Mouse (Mus musculus) embryo, embryonic 11.5 days (tissue): ENCODE results near the gene Tyw5.

Experiments used
- DNase-seq: peaks from one replicate; pipeline ENCODE4 v3.0.0-alpha.2; 2012; ENCODE audit warnings: low read depth, low spot score

Gene Tyw5

DNA sequence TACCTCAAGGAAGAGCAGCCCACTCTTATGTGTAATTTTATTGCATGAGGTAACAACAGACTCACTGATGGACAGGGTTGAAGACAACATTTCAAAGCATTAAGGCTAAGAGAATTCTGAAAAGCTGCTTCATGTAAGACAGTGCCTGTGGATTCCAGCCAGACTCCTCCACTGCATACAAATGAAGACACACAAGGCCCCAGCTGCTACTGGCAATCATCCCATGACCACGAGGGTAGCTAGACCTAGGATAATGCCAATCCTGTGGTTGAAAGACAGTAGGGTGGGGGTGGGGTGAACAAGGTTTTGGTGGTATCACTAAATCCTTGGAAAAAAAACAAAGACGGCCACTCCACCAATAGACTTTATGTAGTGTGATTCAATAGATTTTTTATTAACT lies 19.0 kb downstream of the Tyw5 start:
- DNase-seq = no peak

DNA sequence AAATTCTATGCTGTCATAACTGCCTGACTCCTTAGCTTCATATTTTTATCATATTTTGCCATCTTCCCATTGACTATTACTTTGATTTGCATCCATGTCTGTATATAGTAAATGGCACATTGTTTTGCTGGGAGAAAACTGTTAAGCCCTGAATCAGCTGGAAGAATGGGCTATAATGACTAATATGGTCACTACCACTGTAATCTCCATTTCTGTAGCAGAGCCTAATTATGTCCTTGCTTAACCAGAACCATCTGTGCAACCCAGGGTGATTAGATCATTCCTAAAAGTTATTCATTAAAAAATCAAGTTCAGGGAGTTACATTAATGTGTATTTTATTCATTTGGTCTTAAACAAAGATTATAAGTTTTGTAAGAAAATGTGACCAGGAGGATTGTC lies 20.4 kb downstream of the Tyw5 start:
- DNase-seq = no peak

DNA sequence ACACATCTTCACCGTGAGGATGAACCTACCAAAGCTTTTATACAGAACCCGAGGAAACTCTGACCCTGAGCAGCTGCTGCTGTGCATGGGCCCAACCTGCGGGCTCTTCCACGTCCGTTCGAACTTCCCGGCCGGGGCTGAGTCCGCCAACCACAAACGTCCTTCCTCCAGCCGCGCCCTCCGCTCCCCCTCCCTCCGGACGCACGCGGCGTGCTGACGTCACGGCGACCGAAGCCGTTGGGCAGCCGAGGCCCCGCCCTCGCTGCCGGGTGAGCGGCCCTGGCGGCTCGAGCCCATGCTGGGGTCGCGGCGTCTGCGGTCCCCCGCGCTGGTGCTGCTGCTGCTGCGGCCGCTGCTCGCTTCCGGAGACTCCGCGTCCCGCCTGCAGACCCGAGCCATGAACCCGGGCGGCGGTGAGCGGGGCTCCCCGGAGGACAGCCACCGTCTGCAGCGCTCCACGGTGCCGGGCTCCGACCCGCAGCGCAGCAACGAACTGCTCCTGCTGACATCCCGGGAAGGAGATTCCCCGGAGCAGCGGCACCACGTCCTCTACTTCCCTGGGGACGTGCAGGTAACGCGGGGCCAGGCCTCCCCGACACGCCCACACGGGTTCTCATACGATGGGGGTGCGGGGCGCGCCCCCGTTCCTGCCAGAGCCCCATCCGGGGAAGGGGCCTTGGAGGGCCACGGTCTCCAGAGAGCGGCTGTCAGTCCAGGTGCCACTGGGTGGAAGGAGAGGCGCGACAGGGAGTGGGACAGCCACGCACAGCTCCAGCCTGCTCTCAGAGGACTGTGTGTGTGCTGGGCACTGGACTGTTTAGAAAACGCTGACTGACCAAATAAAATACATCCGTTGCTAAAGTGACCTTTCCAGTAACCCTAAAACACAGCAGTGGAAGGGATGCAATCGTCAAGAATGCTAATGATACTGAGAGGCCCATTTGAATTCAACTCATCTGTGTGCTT lies 29.2 kb downstream of the Tyw5 start, which contains the start of gene 1700066M21Rik:
1700066M21Rik (plus strand) TSS at position 245 of the 966 bp plus-strand sequence.
- peak; percentile 92 for DNase-seq

DNA sequence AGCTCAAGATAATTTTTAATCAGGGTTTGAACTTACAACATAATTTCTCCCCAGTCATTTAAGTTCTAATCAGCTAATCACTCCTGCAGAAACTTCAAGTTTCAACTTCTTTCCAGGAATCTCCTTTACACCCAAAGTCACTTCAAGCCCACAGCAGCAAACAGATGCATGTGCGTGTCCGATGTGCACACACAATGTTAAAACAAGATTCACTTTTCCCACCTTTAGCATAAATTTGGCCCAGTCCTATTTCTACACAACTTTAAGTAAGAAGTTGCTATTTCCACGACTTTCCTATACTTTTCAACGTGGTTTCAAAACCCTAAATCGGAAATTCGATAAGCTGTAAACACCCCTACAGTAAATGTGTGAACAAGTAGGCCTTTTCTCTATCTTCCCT lies 30.1 kb downstream of the Tyw5 start:
- no peak for DNase-seq

DNA sequence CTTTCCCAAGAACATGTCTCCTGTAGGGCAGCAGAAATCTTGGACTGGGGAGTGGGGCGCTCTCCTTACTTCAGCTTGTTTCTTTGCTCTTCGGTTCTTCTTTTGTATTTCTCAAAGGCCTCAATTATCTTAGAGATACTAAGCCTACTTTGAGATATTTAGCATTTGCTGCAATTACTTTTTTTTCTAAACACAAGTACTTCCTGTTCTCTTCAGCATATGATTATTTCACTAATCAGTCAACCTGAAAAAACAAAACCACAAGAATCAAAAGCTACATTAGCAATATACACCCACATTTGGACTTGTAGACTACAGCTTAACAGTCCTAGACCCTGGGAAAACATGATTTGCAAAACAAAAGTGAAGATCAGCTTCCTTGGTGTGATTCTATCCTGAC lies 31.6 kb downstream of the Tyw5 start:
- DNase-seq = no peak

DNA sequence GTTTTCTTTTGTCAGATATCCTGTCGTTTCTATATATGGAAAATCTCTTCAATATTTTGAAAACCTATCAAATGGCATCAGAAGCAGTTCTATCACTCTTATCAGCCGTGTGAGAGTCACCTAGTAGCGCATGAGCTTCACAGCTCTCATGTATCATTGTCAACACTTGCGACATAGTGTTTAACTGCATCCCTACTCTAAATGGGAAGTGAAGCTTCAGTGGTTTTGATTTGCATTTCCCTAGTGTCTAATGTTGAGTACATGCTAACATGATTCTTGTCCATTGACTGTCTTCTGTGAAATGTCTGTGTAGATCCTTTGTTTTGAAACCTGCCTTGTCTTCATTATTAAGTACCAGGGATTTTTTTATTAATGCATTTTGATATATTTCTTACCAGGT lies 36.5 kb downstream of the Tyw5 start:
- no peak for DNase-seq

DNA sequence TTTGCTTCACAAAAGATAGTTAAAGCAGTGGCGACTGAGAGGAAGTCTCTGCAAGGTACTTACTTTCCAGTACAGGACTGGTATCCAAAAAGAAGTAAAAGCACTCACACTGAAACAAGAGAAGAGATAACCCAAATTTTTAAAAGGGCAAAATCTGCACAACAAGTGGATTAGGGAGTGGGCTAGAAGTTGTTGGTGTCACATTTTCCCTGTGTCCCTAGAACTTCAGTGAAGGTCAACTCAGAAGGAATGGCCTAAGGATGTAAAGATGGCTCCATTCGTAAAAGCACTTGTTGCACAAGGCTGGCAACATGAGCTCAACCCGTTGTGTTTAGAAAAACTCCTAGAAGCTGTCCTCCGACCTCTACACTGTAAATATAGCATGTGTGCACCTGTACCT lies 37.8 kb downstream of the Tyw5 start:
- DNase-seq = no peak

DNA sequence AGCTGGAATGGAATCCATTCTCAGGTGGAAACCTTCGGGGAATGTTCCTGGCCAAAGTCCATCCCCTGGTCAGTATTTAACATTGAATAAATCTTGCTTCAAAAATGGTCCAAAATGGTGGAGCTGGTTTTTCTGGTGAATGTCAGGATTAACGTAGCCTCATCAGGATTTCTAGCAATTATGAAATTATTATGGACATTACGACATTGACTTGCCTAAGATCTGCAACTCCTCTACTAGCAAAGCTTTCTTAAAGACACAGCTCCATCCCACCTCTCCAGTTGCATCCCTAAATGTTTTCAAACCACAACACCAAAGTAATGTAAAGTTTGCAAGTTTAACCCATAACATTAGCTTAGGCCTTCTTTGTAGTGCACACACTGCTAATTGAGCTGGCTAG lies 39.5 kb downstream of the Tyw5 start:
- DNase-seq = no peak

DNA sequence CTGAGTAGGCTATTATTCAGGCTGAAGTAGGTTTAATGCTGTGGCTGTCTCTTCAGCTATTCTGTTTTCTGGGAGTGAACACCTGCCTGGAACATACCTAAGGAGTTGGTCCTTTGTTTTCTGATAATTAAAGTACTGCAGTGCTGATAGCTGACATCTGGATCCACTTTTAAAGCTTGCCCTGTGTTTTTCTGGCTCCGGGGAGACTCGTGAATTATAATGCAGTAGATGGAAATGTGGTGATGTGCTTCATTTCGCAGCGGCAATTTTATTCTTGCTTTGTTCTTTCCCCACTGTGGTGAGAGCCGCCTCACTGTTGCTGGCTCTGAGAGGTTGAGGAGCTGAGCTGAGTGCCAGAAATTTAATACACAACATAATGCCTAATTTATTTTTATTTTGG lies 48.4 kb downstream of the Tyw5 start:
- DNase-seq = no peak

DNA sequence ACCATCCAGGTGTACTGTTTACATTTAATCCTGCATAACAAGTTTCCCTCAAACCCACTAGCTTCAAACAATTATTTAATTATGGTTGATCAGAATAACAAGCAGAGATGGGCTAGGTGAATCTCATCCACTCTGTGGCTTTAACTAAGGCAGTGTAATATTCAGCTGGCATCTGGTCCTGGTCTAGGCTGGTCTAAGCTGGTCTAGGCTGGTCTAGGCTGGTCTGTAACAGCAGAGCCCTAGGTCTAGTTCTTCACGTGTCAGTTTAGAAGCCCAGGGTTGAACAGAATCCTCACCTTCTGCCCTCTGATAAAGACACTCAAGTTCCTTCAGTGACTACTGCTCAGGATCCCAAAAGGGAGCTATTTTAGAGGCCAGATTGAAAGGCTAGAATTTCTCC lies 55.0 kb downstream of the Tyw5 start:
- no peak for DNase-seq

DNA sequence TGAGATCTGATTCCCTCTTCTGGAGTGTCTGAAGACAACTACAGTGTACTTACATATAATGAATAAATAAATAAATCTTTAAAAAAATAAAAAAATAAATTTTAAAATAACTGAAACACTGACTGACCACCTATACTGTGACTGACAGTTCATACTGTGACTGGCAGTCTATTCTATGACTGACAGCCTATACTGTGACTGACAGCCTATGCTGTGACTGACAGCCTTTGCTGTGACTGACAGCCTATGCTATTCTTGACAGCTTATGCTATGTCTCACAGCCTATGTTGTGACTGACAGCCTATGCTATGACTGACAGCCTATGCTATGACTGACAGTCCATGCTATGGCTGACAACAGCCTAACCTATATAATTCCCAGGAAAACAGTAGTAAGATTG lies 59.4 kb downstream of the Tyw5 start:
- no peak for DNase-seq

DNA sequence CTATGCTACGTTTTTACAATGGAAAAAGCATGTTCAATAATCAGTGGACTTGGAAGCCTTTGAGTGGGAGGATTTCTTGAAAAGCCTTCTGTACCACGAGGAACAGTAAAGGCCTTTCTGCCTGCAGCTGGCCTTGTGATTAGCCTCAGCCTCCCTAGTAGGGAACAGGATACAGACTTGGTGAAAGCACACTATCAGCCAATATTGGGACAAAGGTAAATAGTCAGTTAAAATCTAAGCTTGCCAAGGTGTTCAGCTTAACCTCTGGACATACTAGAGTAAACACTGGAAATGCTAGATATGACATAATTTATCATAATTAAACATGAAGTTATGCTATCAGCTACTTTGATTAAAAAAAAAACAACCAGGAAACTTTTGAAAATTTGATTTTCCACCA lies 65.7 kb downstream of the Tyw5 start:
- no peak for DNase-seq

DNA sequence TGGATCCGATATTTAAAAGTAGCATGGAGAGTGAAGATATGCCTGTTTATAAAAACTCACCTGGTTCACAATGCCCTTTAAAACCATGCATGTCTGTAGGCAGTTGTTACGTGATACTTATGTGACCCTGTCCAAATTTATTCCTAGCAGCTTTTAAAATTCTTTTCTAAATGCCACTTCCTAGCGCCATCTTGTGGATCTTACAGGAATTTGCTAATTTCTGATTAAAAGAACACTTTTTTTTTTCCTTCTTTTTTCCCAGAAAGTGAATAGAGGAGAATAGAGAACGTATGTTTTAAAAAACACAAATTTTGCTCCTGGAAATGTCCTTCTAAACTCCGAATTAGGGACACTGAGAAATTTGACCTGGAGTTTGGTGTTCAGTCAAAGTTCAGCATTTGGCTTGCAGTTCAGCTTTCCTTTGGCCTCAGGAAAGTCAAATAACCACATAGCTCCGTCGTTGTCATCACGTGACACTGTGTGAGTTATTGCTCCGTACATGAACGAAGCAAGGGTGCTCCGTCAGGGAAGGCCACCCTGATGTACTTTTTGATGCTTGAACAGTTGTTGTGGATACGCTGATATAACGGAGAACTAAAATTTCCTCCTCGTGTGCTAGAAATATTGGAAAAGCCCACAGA lies 67.6 kb downstream of the Tyw5 start:
- DNase-seq = peak; percentile 16
